Comparison of ENCODE assay signal across 8 mouse cellular contexts in genomic region chr10:115478441-115479141, GRCm38 (mm10).
A peak's percentile ranks its signal among the peaks of the same experiment; 100 is the strongest.
DNase-seq lines count a peak whose midpoint lies in the region; ATAC-seq lines count a peak whose summit lies in the region.

No protein-coding gene starts in this region.

- H3K27ac ChIP-seq in forebrain, embryonic 14.5 days (ENCODE audit: low read depth, low read length), result no peak overlapping the region
- no peak overlapping the region for H3K27ac ChIP-seq in liver, embryonic 12.5 days

- no peaks in the 10 kb centered on the region for H3K36me3 ChIP-seq in forebrain, embryonic 14.5 days (ENCODE audit: control insufficient read depth, insufficient read depth, low read length)
- H3K36me3 ChIP-seq in liver, embryonic 12.5 days, result no peaks in the 10 kb centered on the region
- H3K36me3 ChIP-seq in splenic B cell, adult 2 months (ENCODE audit: control insufficient read depth, insufficient read depth, low read length, poor library complexity, severe bottlenecking), result no peaks in the 10 kb centered on the region

- H3K9me3 ChIP-seq in forebrain, embryonic 14.5 days (replicated peaks; ENCODE audit: control insufficient read depth, low read length), result no peaks in the 10 kb centered on the region
- H3K9me3 ChIP-seq in liver, embryonic 12.5 days (replicated peaks), result no peaks in the 10 kb centered on the region

- H3K9ac ChIP-seq in forebrain, embryonic 14.5 days (ENCODE audit: low read length), result no peak overlapping the region
- no peak overlapping the region for H3K9ac ChIP-seq in liver, embryonic 12.5 days

- peaks cover 46% of the 10 kb centered on the region for H3K27me3 ChIP-seq in forebrain, embryonic 14.5 days (replicated peaks; ENCODE audit: control insufficient read depth, insufficient read depth, low read length)
- no peaks in the 10 kb centered on the region for H3K27me3 ChIP-seq in liver, embryonic 12.5 days (replicated peaks)
- no peaks in the 10 kb centered on the region for H3K27me3 ChIP-seq in splenic B cell, adult 2 months (ENCODE audit: control insufficient read depth, insufficient read depth, low read length, poor library complexity, severe bottlenecking)

- H3K4me1 ChIP-seq in forebrain, embryonic 14.5 days (ENCODE audit: control insufficient read depth, insufficient read depth, low read length), result no peaks in the 10 kb centered on the region
- H3K4me1 ChIP-seq in liver, embryonic 12.5 days, result 0 out of 2 replicates have a peak, but pooled peaks cover 9% of the 10 kb centered on the region

- H3K4me3 ChIP-seq in forebrain, embryonic 14.5 days (ENCODE audit: low read depth, low read length), result 0 out of 2 replicates have a peak overlapping the region, but pooled peaks have one; percentile 2
- H3K4me3 ChIP-seq in liver, embryonic 12.5 days, result no peak overlapping the region

- 12% methylated on average over 20 of the region's 20 CpGs for WGBS in forebrain, embryonic 14.5 days
- WGBS in liver, embryonic 12.5 days (ENCODE audit: insufficient replicate concordance), result 41% methylated on average over 20 of the region's 20 CpGs

- DNase-seq in frontal cortex, postnatal 36 days (ENCODE audit: low spot score in 2 of 2), result no peak
- DNase-seq in Muller cell, postnatal 12 days (ENCODE audit: inconsistent ontology term), result peak; percentile 53
- peak; percentile 49 for DNase-seq in forebrain, embryonic 14.5 days (ENCODE audit: low spot score)
- peak; percentile 12 for DNase-seq in splenic B cell, adult 2 months (ENCODE audit: low read depth, low spot score)
- no peak for DNase-seq in urinary bladder, adult 2 months (ENCODE audit: low spot score)

- peak; percentile 20; the same call in 1 of the 2 replicates for ATAC-seq in frontal cortex, adult (ENCODE audit: low TSS enrichment)
- peak; percentile 44; the same call in 1 of the 2 replicates for ATAC-seq in forebrain, embryonic 14.5 days
- ATAC-seq in liver, embryonic 12.5 days, result 0 out of 2 replicates have a peak, but pooled peaks have one; percentile 32
- no peak for ATAC-seq in inflammation-experienced regulatory T-cells, adult 6 months

- H3K4me2 ChIP-seq in forebrain, embryonic 14.5 days (ENCODE audit: low read length), result peak overlapping the region; percentile 33
- peak overlapping the region; percentile 37 for H3K4me2 ChIP-seq in liver, embryonic 12.5 days

Comparison
In these comparisons a context has a peak if more than half of its experiments do, and no peak if none do; other contexts are left out.
1. DNase-seq: peak in Muller cell, postnatal 12 days (single experiment), forebrain, embryonic 14.5 days (single experiment) and splenic B cell, adult 2 months (single experiment); none in frontal cortex, postnatal 36 days (0 of 2) and urinary bladder, adult 2 months (single experiment).